Mouse (Mus musculus): ENCODE results near the gene Ttll2.
"Not testable (repeated sequence)": the region's sequence is repeated elsewhere in the genome, so short reads cannot be mapped to it uniquely, and the experiment has no call there.

Ttll2 gene

DNA sequence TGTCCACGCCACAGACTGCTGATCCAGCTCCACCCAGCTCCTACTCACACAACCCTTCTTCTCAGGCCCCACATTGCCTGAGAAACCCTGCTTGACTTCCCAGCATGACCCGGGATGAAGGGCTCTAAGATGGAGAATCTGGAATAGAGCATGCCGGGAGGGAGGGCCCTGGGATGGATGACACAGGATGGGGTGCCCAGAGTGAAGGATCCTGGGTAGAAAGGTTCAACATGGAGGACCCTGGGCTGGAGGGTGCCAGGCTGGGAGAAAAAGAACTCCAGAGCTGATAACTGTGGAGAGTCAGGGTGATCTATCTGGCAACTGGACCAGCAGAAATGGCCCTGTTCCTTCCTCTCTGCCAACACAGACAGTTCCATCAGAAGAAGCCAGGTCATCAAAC lies 13.1 kb upstream of the Ttll2 start:
- DNase-seq (ENCODE audit: extremely low spot score, low spot score) = not testable (repeated sequence)

DNA sequence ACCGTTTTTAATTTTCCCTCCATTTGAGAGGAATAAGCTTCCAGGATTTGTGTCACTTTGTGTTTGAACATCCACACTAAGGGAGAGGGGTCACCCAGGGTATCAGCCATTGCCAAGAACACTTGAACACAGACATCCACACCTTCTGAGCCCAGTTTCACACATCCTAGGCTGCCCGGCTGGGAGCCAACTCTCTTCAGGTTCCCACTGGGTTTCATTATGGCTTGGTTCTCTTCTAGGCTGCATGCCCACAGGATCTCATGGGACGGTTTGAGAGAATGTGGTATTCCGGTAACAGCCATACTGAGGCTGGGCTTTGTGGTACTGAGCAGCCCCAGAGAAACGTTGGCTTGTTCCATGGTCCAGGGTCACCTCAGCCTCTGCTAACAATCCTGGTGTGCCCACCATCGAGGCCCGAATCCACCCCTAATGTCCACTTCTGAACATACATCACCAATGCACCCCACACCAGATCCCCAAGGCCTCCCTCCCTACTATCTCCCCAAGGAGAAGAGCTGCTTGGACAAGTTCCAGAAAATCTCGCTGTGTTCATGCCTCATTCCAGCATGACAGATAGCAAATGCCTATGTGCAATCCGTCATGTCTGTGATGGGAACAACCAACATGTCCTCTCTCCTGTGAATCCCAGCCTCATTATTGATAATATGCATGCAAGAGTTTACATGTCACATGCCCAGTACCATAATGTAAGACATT lies 8.4 kb upstream of the Ttll2 start:
- DNase-seq (ENCODE audit: extremely low spot score, low spot score) = not testable (repeated sequence)

DNA sequence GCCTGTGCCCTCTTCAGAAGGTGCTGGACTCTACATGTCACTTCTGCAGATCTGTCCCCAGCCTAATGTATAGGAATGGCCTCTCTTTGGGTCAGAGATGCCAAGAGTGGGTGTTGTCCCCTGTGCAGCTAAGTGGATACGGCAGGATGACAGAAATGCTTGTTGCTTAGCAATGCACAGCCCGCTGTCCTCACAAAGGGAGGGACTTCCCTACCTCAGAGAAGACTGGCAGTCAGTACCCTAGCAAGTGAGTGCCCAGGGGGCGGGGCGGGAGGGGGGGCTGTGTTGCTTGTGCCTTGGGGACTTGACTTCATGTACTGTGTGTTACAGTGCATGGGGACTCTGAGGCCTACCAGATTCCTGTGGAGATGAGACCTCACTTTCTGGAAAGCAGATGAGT lies 7.3 kb upstream of the Ttll2 start:
- not testable (repeated sequence) for DNase-seq (ENCODE audit: extremely low spot score, low spot score)

DNA sequence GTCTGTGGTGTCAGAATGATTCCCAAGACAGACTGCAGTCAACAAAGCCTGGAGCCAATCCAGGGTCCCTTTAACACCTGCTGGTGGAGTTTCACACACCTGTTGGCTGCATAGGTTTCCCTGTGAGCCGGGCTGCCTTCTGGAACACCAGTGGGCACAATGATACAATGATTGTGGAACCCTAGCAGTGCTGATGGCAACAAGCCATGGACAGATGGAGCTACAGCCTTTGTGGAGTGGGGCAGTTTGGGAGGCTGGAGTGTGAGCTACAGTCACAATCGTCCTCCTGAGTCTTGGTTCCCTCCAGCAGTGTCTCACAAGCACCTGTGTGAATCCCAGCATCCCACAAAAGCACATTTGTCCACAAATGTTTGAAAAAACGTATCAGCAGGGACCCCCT lies 3.7 kb downstream of the Ttll2 start:
- not testable (repeated sequence) for DNase-seq (ENCODE audit: extremely low spot score, low spot score)

DNA sequence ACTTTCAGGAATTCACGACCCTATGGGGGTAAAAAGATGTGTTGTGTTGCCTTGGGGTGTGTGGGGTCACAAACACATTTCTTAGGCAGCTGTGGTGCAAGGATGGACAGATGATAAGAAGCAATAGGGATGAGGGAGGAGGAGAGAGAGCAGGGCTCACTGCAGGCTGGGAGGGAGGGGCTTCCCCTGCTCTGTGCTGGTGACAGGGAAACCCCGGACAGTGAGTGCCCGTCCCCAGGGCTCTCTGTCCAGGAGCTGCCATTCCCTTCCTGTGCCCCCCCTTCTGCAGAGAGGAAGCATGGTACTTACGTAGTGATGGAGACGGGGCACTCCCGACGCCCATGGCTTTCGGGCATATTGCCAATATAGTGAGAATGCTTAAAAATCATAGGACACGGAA lies 15.1 kb downstream of the Ttll2 start:
- not testable (repeated sequence) for DNase-seq (ENCODE audit: extremely low spot score, low spot score)

DNA sequence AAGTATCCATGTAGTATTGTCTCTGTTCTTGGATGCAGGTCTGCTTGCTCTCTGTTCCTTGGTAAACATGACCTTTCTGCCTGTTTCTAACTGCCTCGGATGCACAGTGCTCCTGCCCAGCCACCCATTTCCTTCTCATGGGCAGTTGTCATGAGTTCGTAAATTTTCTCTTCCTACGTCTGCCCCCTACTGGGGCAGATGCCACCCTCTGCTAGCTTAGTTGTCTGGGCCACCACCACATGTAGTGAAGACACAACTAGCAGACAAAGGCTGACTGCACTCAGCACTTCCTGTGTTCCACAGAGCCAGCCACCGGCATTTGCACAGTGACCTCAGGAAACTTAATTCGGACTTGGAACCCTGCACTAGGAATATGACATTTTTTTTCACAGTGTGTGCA lies 19.8 kb downstream of the Ttll2 start:
- not testable (repeated sequence) for DNase-seq (ENCODE audit: extremely low spot score, low spot score)

DNA sequence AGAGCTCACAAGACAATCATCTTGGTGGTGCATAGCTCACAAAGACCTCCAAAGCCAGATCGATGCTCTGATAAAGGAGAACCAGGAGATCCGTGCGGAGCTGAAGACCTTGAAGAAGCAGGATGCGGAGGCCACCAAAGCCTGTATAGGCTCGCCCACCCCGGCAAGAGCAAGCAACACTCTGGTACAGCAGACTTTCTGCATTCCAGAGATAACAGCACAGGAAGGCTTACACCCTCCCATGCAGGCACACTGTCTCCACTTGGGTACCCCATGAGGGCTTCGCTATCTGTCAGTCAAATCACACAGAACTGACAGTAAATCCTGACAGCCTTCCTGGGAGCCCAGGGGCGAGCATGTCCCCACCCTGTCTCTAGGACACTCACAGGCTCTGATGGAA lies 26.1 kb downstream of the Ttll2 start:
- DNase-seq (ENCODE audit: extremely low spot score, low spot score) = not testable (repeated sequence)

DNA sequence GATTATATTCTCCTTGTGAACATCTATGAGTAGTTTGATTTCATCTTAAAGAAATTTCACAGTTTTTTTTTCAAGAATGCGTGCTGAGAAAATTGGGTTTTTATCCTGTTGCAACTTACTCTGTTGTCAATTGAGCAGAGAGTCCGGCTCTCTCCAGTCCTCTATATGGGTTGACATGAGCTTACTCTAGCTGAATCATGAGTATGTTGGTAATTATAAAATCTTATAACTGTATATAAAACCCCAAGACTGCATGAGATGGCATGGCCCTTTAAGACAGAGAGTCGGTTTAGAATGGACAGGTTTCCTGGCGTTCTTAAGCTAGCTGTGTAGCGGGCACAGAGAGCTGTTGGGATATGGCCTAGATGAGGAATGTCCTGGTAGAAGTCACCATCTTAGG lies 28.1 kb downstream of the Ttll2 start, which contains the start of gene Tcp10a:
Tcp10a (plus strand) TSS at position 301 of the 400 bp plus-strand sequence.
- not testable (repeated sequence) for DNase-seq (ENCODE audit: extremely low spot score, low spot score)

DNA sequence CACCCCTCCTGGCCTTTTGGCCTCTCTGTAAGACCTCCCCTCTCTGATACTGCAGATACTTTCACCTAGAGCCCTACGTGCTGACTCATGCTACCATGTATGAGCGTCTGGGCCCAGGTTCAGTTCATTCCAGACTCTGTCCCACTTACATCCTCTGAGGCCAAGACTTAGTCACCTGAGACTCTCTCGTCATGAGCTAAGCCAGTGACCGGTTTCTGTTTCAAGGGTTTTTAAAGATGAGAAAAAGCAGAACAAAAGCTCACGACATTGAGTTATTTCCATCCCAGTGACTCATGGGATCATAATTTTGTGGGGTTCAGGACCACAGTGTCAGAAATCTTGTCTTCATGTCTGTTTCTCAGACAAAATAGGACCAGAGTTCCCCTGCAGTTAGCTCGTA lies 32.7 kb downstream of the Ttll2 start:
- DNase-seq (ENCODE audit: extremely low spot score, low spot score) = not testable (repeated sequence)

DNA sequence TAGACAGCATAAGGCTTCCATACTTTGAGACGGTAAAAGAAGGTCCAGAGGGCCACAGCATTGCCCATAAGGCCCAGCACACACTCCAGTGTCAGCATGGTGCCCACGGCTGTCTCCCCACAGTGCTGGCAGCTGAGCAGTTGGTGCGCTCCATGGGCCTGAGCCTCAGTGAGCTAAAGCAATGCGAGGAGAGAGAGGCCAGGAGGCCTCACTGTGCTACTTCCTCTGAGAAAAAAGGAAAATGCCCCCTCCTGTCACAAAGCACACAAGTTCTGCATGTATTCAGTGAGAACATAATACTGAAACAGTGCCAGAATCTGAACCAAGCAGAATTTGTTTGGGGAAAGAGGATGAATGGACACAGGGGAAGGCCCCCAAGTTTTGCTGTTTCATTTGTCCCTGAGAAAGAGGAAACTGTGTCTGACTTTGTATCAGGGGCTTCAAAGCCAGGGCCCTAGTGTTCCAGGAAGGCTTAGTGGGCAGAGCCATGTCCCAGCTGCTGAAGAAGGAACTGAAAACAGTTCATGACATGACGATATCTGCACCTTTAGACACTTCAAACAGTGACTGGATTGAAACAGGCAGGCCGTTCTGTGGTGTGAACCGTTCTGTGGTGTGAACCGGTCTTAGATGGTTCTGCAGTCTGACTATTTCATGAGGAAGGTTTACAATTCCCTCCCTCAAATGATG lies 36.7 kb downstream of the Ttll2 start:
- DNase-seq (ENCODE audit: extremely low spot score, low spot score) = not testable (repeated sequence)

DNA sequence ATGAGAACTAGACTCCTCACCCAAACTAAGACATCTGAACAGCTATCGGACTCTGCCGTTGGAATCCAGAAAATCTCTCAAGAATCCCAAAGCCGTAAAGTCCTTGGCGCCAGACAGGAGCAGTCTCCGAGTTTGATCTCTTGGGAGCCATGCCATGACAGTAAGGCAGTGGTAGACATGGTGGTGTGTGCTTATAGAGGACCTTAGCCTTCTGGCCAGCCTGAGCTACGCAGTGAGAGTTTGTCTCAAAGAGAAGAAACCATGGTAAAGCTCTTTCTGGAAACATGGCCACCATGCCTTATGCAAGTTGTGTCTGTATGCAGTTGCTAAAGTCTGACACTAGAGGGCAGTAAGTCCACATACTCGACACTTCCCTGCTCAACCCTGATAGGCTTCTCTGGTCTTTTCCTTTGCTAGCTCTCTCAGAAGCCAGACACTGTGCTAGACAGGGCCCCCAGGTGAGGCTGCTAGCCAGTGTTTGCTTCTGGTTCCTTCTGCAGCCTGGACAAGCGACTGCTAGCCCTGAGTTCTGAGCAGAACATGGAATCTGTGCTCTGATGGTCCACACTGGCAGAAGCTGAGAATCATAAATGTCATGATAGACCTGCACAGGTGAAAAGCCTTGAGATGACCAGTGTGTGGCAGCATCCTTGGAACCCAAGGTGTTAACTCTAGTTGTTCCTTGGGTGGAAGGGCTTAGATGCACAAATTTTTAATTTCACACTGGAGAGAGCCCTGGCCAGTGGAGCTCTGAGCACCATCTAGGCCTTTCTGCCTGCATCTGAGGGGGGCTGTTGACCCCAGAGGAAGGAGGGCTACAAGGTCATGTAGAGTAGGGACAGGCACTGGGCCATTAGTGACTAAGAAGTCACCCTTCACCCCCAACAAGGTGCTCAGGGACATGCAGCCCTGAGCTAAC lies 46.0 kb downstream of the Ttll2 start:
- not testable (repeated sequence) for DNase-seq (ENCODE audit: extremely low spot score, low spot score)

All from neural tube, embryonic 10.5 days (tissue).